Mouse (Mus musculus): ENCODE results near the gene Lrch1.
A peak's percentile ranks its signal among the peaks of the same experiment; 100 is the strongest.

The Lrch1 gene

GRCm38 (mm10) chr14:74893085-74893648, 54.5 kb downstream of the Lrch1 start:
- no peak for DNase-seq (ENCODE audit: low spot score in 2 of 2)

DNA sequence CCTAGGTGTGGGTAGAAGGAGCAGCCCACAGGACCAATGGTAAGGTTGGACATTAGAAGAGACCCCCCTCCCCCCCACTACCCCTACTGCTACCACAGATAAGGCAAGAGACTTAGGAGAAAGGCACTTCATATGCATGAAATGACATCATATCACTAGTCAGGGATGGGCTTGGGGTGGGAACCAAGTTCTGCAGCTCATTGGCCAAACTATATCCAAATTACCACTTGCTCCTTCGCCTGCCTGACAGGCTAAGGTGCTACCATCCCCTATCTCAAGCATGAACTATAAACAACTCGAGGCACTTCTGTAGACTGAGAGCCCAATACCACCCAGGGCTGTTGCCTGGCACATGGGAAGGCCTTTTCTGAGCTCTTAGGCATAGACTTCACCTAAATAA, 58.4 kb downstream of the Lrch1 start:
- no peak for DNase-seq (ENCODE audit: low spot score in 2 of 2)

DNA sequence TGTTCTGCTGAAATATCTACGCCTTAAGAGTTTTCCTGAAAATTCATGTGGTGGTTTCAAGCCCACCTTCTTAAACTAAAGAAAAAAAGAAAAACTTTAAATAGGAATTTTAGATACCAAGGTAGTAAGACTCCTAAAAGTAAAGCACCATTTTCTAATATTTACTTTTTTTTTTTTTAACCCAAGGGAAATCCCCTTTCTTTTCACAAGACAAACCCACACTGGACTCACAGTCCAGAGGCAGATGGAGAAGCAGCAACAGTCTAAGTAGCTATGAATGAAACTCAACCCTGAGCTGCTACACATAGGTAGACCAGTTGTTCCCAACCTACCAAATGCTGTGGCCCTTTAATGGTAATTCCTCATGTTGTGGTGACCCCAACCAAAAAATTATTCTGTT, 59.6 kb downstream of the Lrch1 start:
- DNase-seq (ENCODE audit: low spot score in 2 of 2): no peak

GRCm38 (mm10) chr14:74886453-74886852, 61.2 kb downstream of the Lrch1 start:
- DNase-seq (ENCODE audit: low spot score in 2 of 2): no peak

- DNase-seq (ENCODE audit: low spot score in 2 of 2): no peak
Observed at GRCm38 (mm10) chr14:74884920-74885319, 62.8 kb downstream of the Lrch1 start.

DNA sequence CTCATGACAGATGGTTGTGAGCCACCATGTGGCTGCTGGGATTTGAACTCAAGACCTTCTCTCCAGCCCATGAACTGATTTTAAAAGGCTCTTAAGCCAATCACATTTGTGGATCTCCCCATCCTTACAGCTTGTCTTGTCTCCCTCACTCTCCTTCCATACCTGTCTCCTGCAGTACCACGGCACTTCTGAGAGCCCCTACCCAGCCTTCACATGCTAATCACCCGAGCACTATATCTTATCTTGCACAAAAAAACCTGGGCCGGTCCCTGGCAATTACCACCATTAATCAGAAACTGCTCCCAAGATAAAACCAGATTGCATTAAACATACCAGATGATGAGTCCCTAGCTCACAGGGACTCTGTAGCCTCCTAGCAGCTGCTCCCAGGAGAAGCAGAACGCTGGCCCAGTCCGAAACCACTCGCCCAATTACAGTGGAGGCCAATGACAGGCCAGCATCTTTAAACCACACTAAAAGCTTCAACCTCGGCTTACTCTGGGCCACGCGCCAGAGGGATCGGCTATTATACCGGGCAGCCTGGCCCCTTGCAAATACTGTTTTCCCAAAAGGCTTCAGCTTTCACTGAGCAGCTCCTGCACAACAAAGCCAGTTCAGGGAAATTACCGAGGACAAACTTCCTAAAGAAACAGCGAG, 63.5 kb downstream of the Lrch1 start:
- peak; percentile 20 to 62 for DNase-seq (ENCODE audit: low spot score in 2 of 2)

- peak in 1 of 2 experiments; percentile 61 for DNase-seq (ENCODE audit: low spot score in 2 of 2)
Observed at GRCm38 (mm10) chr14:74883204-74883603, 64.5 kb downstream of the Lrch1 start.

GRCm38 (mm10) chr14:74882754-74883153, 64.9 kb downstream of the Lrch1 start:
- no peak for DNase-seq (ENCODE audit: low spot score in 2 of 2)

GRCm38 (mm10) chr14:74880868-74881267, 66.8 kb downstream of the Lrch1 start:
- DNase-seq (ENCODE audit: low spot score in 2 of 2): no peak

DNA sequence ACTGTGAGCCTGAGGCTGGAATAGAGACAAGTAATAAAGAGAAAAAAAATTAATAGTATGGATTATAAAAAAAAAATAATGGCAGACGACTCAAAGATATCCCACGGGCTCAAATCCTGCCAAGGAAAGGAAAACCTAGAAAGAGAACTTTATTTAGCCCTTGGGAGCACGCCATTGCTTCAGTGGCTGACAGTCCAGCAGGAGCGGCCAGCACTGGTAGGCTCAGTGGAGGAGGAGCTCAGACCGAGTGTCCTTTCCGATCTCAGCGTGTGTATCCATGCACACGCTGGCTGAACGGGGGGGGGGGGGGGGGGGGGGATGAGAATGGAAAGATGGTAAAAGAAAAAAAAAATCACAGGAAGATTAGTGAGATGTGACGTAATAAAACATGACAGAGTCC, 68.2 kb downstream of the Lrch1 start:
- no peak for DNase-seq (ENCODE audit: low spot score in 2 of 2)

GRCm38 (mm10) chr14:74877287-74877686, 70.4 kb downstream of the Lrch1 start:
- DNase-seq (ENCODE audit: low spot score in 2 of 2): no peak

GRCm38 (mm10) chr14:74871220-74871619, 76.5 kb downstream of the Lrch1 start:
- no peak for DNase-seq (ENCODE audit: low spot score in 2 of 2)

- DNase-seq (ENCODE audit: low spot score in 2 of 2): no peak
Observed at GRCm38 (mm10) chr14:74868902-74869230, 78.8 kb downstream of the Lrch1 start.

GRCm38 (mm10) chr14:74868188-74868901, 79.3 kb downstream of the Lrch1 start:
- no peak for DNase-seq (ENCODE audit: low spot score in 2 of 2)

GRCm38 (mm10) chr14:74867076-74868042, 80.3 kb downstream of the Lrch1 start:
- DNase-seq (ENCODE audit: low spot score in 2 of 2): no peak

DNA sequence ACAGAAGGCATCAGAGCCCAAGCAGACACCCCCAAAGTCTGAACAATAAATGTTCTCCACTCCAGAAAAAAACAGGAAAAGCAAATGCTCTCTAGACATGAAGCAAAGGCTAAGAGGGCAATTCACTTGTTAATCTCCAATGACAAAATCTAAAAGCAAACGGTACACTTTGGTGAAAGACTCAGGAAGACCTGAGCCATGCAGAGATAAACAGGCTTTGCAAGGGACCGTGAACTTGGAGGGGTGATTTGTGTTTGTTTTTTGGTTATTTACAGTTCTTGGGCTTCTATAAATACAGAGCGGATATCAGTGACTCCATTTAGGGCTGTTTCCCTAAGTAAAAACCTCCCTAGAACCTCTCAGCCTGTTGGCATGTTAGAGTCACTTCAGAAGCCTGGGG, 81.9 kb downstream of the Lrch1 start:
- no peak for DNase-seq (ENCODE audit: low spot score in 2 of 2)

- no peak for DNase-seq (ENCODE audit: low spot score in 2 of 2)
Observed at GRCm38 (mm10) chr14:74864805-74865483, 82.7 kb downstream of the Lrch1 start.

GRCm38 (mm10) chr14:74861456-74861855, 86.2 kb downstream of the Lrch1 start:
- no peak for DNase-seq (ENCODE audit: low spot score in 2 of 2)

DNA sequence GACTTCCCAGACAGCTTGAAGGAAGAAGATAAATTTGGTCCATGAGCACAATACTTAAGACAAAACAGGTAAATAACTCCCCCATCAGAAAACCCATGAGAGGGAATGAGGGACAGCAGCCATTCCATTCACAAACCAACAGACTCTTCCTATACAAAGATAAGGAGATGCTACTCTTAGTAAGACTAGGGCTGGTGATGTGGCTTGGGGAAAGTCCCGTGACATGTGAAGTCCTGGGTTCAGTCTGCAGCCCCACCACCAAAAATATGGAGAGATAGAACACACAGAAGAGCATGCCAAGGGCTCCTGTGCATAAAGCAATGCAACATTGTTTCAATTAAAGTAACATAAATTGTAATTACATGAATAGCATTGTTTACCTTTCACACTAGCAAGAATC, 88.5 kb downstream of the Lrch1 start:
- DNase-seq (ENCODE audit: low spot score in 2 of 2): no peak

DNA sequence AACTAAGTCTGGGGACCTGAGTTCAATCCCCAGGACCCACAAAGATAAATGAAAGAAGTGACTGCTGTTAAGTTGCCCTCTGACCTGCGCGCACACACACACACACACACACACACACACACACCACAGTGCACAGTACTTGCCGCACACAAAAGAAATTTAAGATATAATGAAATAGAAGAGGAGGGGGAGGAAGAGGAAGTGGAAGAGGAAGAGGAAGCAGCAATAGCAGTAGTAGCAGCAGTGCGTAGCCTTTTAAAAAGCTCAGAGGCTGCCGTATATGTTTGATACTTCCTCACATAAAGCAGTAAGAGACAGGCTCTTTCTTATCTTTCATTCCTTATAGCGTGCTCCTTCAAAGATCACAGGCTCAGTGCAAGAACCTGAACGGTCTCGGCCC, 92.2 kb downstream of the Lrch1 start:
- DNase-seq (ENCODE audit: low spot score in 2 of 2): no peak

GRCm38 (mm10) chr14:74853759-74854100, 93.9 kb downstream of the Lrch1 start:
- no peak for DNase-seq (ENCODE audit: low spot score in 2 of 2)

All from left cerebral cortex, adult 9 months (tissue).